Mouse (Mus musculus): ENCODE measurements around the gene Chrdl2. TPM values are rescaled to one million over a fixed set of nuclear protein-coding genes. Genes with fewer than 3 reads are reported as not detected.
"Not testable (repeated sequence)": the region's sequence is repeated elsewhere in the genome, so short reads cannot be mapped to it uniquely, and the experiment has no call there.

The Chrdl2 gene
- total RNA-seq, 2 experiments from 2014 or later = not detected

DNA sequence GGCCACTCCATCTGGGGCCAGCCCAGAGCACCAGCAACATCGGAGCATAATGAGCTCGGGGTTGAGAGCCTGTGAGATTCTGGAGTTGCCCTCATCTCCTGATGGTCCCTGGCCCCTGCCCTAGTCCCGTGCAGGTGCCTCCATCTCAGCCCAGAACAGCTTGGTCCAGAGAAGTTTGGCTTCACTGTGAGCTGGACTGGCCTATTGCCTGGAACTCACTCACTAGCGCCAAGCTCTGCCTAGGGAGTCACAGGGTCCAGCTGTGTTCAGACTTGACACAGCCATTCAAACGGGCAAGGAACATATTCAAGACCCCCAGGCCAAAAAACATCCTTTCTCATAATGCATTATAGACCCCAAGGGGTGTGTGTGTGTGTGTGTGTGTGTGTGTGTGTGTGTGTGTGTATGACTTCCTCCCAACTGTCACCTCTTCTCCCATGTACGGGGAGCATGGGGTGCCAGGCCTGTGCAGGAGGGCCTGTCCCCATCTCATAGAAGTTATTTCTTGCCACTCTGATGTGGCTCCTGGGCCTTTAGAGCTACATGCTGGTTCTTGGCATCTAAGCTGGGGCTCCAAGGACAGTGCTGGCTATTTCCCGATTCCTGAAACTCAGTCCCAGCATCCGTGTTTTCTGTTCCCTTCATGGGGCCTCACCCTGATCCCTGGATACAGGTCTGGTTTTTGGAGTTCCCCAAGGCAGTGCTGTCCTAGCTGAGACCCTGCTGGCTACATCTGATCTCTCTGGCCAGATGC is 25.2 kb downstream of the Chrdl2 start:
- ATAC-seq (replicated peaks; ENCODE audit: low FRiP score, poor library complexity, severe bottlenecking) = no peak

DNA sequence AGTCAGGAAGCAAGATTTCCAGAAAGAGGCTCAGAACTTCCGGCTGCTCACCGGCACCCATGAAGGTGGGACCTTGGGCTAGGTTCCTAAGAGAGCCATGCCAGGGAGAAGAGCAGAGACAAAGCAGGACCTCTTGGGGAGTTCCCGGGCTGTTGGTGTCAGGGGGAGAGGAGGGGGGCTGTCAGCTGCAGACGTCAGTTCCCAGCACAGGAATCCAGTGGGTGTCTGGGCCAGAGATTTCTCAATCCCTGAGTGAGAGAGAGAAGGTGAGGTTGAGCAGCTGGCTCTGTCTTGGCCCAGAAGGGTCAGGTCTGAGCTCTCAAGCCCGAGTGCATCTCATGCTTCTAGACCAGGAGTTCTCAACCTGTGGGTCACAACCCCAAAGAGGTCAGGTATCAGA is 27.7 kb downstream of the Chrdl2 start:
- no peak for ATAC-seq (replicated peaks; ENCODE audit: low FRiP score, poor library complexity, severe bottlenecking)

DNA sequence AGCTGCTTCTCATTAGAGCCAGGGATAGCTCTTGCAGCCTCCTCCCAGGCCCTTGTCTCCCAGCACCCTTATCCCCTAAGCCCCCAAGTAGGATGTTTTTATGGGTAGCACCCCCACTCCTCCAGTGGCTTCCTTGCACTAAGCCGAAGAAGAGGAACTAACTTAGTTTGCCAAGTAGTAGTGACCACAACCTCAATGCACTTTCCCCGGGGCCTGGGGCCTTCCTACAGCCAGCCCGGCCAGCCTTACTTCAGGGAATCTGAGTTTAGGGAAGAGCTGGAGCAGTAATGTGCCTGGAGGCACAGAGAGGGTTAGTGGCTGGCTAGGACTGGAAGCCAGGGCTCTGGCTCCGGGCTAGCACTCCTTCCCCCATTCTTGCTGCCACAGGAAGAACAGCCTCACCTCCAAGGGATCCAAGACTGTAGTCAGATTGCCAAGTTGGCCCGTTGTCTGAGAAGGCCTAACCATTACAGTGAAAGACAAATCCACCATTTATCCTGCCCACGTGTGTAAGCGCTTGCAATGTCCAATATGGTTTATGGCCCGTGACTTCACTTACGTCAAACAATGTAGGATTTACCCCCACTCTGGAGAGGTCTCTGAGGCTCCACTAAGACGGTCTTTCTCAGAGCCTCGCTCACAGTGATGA is 29.0 kb downstream of the Chrdl2 start:
- no peak for ATAC-seq (replicated peaks; ENCODE audit: low FRiP score, poor library complexity, severe bottlenecking)

DNA sequence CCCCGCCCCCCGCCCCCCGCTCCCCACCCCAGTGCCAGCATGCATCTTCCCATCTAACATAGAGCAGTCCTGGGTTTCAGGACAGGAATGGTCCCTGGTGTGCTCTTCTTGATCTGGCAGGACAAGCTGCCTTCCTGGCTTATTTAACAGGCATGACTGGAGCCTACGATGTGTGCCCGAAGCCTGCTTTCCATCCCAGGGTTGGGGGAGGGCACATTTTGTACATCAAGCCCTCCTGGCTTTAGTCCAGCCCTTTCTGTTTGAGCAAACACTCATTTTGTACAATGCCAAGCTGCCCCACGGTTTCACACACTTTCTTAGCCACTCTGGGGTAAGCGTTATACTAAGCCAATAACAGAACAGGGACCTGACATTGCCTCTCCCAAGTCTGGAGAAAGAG is 30.1 kb downstream of the Chrdl2 start:
- no peak for ATAC-seq (replicated peaks; ENCODE audit: low FRiP score, poor library complexity, severe bottlenecking)

DNA sequence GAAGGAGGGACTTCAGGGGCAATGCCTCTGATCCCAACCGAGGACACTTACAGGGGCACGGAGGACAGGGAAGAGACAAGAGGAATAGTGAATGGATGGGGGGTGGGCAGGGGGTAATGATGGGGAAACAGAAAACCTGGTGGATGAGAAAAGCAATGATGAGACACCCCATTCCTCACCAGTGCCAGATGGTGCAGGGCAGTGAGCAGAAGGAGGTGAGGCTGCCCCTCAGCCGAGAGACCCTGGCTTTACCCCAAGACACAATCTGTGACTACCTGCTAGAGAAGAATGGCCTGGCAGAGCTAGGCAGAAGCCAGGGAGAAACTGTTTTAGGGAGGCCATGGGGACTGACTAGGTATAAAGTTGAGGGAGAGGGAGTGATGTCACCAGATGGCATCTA is 30.5 kb downstream of the Chrdl2 start:
- ATAC-seq (replicated peaks; ENCODE audit: low FRiP score, poor library complexity, severe bottlenecking) = no peak

DNA sequence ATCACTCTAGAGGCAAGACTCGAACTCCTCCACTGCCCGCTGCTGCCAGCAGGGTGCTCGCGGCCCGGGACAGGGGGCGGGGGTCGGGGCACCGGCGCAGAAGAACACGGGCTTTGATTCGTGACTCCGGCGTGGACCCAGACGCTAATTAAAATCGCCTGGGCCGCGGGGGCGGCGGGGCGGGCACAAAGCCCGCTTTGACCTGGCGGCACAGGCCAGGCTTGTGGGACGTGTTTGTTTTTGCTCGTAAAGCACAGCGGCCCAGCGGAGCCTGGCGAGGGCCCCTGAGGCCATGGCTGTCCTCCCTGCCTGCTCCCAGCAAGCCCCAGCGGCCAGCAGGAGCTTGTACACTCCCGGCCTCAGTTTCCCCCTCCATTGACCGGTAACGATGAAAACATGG is 36.1 kb downstream of the Chrdl2 start:
- ATAC-seq (replicated peaks; ENCODE audit: low FRiP score, poor library complexity, severe bottlenecking) = no peak

DNA sequence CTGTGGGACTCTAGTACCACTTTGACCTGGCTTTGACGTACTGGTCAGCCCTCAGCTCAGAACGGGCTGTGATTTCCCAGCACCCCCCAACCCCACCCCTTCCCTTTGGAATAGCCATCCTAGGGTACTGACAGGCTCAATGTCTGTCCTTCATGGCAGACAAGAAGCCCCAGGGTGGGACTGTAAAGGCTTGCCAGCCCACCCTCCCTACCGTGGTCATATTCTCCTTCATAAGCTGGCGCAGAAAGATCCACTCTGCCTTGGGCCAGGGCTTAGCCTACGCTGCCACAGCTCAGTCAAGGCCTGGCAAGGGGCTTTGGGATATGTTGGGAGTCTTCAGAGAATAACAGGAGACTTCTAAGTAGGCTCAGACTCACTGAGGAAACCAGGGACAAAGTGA is 37.1 kb downstream of the Chrdl2 start:
- no peak for ATAC-seq (replicated peaks; ENCODE audit: low FRiP score, poor library complexity, severe bottlenecking)

DNA sequence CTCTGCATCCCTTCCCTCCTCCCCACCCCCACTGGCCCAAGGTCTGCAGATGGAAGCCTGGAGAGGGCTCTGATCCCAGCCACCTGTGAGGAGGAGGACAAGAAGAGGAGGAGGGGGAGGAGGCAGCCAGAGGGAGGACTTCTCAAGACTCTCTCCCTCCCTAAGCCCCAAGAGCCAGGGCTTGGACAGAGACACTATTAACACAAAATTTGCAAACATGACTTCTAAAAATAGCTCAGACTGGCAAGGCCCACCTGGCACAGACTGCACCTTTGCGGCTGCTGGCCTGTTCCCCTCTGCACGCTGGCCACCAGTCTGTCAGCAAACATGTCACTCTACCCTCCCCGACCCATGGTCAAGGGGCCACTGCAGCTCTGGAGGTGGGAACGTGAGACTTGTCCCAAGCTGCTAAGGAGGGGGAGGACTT is 37.6 kb downstream of the Chrdl2 start:
- ATAC-seq (replicated peaks; ENCODE audit: low FRiP score, poor library complexity, severe bottlenecking) = no peak

DNA sequence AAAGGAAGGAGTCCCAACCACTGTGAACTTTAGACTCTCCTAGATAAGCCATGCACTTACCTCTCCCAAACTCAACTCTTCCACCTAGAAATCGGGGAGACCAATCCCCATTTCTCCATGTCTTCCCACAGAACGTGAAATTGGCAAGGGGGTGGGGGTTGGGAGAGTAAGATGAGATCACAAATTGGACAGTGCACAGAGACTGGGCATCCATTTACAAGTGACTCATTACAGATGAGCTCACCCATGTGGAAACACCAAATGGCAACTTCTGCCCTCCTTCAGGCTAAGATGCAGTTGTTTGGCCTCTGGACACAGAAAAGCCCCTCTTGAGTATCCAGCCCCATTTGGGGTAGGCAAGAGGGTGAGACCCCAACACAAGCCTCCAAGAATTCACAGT is 40.5 kb downstream of the Chrdl2 start:
- no peak for ATAC-seq (replicated peaks; ENCODE audit: low FRiP score, poor library complexity, severe bottlenecking)

DNA sequence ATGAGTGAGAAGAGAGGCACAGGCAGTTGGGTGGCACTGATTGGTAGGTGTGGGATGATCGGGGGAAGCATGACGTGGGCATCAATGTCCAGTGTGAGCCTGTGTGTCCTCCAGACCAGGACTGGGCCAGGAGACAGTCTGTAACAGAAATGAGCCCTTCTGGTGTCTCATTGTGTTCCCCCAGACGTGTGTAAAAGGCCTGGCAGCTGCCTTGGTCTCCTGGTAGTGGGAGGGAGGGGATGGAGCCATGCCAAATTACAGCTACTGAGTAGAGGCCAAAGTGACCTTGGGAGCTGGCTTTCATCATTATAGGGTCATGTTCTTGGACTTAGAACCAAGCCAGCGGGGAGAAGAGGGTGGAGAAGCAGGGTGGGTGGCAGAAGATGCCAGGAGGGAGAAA is 45.9 kb downstream of the Chrdl2 start:
- ATAC-seq (replicated peaks; ENCODE audit: low FRiP score, poor library complexity, severe bottlenecking) = no peak

DNA sequence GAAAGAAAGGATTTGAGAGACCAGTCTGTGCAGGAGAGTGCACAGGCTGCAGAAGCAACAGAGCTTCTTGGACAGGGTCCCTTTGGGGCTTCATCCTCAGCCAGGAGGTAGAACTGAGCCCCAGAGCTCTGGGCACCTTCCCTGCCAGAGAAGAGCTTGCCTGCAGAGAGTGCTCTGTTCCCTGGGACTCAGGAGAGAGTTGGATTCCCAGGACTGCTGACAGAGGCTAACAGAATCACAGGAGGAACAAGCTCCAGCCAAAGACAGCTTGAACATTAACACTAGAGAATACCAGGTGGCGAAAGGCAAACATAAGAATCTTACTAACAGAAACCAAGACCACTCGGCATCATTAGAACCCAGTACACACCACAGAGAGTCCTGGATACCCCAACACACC is 47.0 kb downstream of the Chrdl2 start:
- ATAC-seq (replicated peaks; ENCODE audit: low FRiP score, poor library complexity, severe bottlenecking) = not testable (repeated sequence)

DNA sequence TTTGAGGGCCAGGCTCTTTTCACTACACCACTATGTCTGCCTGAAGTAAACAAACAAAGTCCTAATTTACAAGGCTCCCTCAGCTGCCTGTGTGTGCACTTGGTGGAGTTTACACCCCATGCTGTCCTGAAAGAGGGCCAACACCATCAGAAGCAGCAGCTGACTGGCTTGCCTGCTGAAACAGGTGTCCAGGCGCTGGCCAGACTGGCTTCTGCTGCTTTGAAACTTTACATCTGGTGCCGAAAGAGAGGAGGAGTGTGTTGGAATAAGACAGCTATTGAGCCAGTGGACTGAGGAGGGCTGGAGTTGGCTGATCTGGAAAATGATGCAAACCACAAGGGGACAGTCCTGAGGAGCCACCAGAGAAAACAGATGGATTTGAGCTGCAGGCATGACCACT is 68.0 kb downstream of the Chrdl2 start:
- ATAC-seq (replicated peaks; ENCODE audit: low FRiP score, poor library complexity, severe bottlenecking) = no peak

DNA sequence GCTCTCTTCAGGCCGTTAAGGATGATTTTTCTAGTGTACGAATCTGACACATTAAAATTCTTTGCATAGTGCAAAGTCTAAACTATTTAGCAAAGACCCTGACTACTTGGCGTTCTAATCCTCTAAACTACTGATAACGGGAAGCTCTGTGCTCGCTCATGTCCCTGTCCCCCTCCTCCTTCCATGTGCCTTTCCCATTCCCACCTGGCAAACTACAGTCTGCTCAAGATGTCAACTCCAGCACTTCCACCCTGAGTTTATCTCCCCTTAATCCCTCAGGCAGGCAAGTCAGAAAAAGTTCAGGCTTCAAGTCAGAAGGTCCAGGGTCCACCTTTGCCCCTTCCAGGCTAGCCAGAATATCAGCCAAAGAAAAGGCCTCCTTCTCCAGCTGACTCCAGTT is 70.3 kb downstream of the Chrdl2 start:
- ATAC-seq (replicated peaks; ENCODE audit: low FRiP score, poor library complexity, severe bottlenecking) = no peak

DNA sequence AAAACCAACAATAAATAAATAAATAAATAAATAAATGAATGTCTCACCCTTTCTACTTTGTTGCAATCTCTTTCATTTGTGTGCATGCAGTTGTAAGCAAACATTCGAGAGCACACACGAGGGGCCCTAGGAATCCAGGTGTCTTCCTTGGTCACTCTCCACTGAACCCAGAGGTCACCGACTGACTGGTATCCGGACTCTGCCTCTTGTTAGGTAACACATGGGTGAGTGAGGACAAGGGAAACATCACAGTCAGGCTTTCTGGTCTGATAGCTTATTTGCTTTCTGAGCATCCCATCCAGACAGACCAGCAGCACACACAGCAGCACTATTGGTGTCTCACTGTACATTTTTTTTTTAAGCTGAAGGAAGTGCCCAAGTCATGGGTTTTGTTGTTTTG is 71.1 kb downstream of the Chrdl2 start:
- ATAC-seq (replicated peaks; ENCODE audit: low FRiP score, poor library complexity, severe bottlenecking) = no peak

DNA sequence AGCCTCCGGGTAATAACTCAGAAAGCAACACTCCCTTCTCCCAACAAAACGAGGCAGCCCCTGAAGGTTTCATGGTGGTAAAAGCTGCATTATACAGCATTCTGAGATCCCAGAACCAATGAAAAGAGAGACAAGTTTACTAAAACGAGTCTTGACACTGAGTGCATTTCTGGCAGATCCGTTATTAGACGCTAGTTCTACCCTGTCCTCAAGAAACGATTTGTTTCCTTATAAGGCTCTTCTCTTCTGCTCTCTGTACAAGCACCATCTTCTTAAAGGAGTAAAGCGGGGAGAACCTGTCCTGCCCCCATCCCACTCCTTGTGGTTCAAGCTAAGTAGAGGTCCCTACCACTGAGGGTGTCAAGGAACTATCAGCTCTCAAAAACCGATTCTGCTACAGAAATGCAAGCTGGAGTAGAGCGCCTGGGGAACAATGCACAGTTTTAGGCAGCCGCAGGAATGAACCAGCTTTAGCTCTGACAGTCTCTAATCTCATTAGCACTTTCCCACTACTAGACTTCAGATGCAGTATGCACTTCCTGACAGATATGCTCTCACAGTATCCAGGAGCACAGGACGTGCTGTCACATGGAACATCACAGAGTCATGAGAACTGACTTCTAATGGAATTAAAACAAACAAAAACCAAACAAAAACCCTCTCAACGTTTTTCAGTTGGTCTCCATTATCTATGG is 74.3 kb downstream of the Chrdl2 start:
- ATAC-seq (replicated peaks; ENCODE audit: low FRiP score, poor library complexity, severe bottlenecking) = no peak

DNA sequence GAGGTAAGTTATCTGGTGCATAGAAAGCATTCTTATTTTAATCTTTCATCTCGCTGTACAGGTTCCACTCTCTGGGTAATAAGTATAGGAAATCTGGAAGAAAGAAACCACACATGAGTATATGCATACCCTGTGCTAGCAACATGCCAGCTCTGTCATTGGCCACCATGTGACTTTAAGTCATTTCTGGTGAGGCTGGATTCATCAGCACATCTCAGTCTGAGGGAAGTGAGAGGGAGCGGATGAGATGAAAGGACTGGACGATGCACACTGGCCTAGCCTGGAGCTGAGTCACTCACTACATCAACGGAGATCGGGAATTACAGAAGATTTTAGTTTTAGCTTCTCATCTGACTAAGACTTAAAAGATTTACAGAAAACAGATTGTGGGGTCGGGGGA is 76.9 kb downstream of the Chrdl2 start:
- ATAC-seq (replicated peaks; ENCODE audit: low FRiP score, poor library complexity, severe bottlenecking) = no peak

DNA sequence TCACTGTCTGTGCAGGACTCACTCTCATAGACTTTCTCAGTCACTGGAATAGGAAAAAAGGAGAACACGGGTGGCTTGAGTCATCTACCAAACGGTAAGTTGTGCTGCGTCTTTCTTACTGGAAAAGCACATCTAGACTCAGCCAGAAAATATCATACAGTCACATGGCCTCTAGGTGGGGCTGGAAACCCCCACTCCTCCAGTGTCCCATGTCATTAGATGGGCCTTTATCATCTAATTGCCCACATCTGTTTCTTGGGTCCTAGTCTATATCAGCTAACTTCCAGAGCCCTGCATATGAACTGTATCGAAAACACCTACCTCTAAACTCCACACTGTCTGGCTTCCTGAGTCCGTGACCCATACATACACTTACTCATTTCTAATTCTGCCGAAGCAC is 77.8 kb downstream of the Chrdl2 start:
- no peak for ATAC-seq (replicated peaks; ENCODE audit: low FRiP score, poor library complexity, severe bottlenecking)
